Mouse (Mus musculus) layer of hippocampus, postnatal 25 days (tissue): ENCODE results near the gene Rhbdd2. TPM values are rescaled to one million over a fixed set of nuclear protein-coding genes. Genes with fewer than 3 reads are reported as not detected.
"Not testable (repeated sequence)": the region's sequence is repeated elsewhere in the genome, so short reads cannot be mapped to it uniquely, and the experiment has no call there.

Source experiments
- DNase-seq, 2 experiments: peaks; one replicate each; pipeline ENCODE4 v3.0.0; 2022; ENCODE audit warnings: mixed read lengths in 2 of 2, low spot score in 1 of 2; ENCODE audit errors: extremely low spot score in 1 of 2
- total RNA-seq, 2 experiments: library from RNA; stranded (reverse); gene quantifications; 2 replicates each; pipeline ENCODE4 v1.2.3; 2021

The Rhbdd2 gene
- 10 to 100 TPM; 80.1 to 81.0 TPM for total RNA-seq

DNA sequence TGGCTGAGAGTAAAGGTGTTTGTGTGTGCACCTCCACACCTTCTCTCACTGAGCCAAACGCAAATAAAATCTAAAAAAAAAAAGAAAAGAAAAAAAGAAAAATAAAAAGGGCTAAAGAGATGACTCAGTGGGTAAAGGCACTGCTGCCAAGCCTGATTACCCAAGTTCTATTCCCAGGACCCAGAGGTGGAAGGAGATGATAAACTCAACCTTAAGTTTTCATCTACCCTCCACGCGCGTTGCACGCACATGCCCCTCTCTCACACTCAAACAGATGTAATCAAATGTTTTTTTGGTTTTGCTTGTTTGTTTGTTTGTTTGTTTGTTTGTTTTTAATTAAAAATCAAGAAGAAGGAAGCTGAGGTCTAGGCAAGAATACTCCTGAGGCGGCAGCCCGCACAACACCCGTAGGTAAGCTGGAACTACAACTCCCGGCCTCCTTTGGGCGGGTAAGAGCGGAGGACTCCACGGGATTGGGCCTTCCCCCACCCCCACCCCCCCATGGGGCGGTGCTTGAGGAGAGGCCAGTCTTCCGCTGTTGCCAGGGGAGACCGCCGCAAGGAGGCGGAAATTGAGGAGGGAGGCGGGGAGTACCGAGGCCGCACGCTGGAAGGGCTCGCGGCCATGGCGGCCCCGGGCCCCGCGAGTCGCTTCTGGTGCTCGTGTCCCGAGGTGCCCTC is at the start of gene Rhbdd2:
Rhbdd2 (plus strand) TSS at position 502 of the 680 bp plus-strand sequence.
- DNase-seq, result peak; percentile 85 to 87

DNA sequence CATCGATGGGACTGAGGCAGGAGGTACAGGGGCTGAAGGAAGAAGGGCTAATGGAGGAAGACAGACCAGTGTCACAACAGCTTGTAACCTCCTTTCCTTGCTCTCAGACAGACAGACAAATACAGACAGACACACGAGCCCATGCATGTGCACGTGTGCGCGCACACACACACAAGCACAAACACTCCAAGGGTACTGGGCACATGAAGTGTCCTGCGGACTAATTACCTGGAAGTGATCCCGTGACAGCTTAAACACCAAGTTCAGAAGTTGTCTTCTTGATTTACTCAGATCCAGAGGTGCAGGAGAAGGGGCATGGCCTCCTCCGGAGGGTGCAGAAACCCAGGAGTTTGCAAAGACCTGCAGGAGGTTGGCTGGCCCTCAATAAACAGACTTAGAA is 46.7 kb upstream of the Rhbdd2 start:
- DNase-seq, result no peak

DNA sequence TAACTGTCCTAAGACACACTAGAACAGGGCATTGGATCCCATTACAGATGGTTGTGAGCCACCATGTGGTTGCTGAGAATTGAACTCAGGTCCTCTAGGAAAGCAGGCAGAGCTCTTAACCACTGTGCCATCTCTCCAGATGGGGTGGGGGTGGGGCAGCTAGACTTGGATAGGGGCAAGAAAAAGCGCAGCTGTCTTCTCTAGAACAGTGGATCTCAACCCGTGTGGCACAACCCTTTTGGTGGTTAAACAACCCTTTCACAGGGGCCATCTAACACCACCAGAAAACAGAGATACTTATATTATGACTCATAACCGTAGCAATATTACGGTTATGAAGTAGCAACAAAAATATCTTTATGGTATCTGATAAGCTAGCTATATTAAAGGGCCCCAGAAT is 44.7 kb upstream of the Rhbdd2 start:
- no peak for DNase-seq

DNA sequence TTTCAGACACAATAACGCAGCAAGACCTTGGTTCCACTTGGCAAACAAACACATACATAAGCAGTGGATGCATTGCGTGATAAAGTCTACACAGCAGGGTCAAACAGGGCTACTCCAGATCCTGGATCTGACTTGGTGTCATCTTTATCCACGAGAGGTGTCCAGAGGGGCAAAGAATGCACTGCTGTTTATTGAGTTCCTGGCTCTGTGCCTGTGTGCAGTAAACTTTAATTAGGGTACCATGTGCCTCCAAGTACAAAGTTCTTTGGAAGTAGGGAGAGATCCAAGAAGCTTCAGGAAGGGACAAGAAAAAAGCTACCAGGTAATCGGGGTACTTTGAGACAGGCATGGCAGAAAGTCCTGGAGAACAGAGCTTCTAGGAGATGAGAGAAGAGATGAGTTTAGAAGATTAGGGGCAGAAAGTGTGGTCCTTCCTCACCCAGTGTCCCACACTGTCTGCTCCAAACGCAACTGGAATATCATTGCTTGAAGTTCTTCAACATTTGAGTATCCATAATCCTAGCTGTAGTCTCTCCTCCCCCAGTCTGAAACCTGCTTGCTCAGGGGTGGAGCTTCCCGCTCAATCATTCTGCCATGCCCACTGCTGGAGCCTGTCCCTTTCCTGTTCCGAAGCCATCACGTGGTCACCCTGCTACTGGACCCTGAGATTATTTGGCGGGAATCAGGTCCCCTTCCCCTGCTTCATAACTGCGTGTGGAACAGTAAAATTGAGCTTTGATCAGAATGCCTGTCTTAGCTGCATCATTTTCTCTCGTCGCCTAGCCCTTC is 42.2 kb upstream of the Rhbdd2 start:
- DNase-seq, result no peak

DNA sequence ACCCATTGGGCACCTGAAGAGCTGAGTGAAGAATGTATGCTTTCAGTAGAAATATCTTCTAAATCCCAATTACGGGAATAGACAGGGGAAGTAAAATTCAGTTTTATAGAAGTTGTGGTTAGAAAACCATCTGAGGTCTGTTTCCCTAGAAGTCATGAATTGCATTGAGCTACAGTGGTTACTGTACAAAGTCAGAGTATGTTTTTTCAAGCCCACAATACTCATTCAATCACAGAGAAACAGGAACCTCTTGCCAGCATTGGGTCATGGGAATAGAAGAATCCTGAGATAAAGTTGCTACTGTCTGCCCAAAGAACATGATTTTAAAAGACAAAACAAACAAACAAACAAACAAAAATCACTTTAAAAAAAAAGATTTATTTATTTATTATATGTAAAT is 27.8 kb upstream of the Rhbdd2 start:
- DNase-seq, result not testable (repeated sequence)

DNA sequence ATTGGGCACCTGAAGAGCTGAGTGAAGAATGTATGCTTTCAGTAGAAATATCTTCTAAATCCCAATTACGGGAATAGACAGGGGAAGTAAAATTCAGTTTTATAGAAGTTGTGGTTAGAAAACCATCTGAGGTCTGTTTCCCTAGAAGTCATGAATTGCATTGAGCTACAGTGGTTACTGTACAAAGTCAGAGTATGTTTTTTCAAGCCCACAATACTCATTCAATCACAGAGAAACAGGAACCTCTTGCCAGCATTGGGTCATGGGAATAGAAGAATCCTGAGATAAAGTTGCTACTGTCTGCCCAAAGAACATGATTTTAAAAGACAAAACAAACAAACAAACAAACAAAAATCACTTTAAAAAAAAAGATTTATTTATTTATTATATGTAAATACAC is 25.7 kb upstream of the Rhbdd2 start:
- DNase-seq, result not testable (repeated sequence)

DNA sequence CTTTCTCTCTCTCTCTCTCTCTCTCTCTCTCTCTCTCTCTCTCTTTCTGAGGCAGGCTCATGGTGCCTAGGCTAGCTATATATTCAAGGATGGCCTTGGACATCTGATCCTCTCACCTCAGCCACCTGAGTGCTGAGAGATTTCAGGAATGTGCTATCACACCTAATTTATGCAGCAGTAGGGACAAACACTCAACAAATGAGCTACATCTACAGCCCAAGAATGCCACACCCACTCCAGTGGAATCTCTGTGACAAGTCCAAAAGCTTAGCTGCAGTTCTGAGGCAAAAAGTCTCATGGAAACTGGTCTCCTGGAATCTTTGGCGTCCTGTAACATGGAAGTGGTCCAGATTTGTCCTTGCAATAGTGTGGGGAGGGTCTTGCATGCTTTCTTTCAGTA is 24.8 kb upstream of the Rhbdd2 start:
- no peak for DNase-seq

DNA sequence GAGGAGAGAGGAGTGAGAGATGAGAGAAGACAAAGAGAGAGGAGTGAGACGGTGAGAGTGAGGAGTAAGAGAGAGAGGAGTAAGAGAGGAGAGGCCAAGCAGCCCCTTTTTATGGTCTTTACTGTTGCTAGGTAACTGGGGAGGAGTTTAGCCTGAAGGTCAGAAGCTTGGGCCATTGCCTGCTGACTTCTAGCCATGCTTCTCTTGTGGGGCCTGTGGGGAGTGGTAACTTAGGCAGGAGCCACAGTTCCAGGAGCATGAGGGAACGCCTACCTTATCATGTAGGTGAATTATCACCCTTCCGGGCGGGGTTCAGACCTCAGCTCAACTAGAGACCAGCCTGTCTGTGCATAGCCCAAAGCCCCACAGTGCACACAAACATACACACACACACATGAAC is 22.6 kb upstream of the Rhbdd2 start:
- no peak for DNase-seq

DNA sequence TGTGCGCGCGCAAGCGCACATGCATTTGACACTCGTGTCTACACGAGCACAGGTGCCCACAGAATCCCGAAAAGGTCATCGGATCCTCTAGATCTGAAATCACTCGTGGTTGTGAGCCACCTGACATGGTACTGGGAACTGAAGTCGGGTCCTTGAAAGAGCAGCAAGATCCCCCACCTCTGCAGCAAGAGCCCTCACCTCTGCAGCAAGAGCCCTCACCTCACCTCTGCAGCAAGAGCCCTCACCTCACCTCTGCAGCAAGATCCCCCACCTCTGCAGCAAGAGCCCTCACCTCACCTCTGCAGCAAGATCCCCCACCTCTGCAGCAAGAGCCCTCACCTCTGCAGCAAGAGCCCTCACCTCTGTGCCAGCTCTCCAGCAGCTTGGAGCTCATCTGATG is 12.7 kb upstream of the Rhbdd2 start:
- DNase-seq, result not testable (repeated sequence)

DNA sequence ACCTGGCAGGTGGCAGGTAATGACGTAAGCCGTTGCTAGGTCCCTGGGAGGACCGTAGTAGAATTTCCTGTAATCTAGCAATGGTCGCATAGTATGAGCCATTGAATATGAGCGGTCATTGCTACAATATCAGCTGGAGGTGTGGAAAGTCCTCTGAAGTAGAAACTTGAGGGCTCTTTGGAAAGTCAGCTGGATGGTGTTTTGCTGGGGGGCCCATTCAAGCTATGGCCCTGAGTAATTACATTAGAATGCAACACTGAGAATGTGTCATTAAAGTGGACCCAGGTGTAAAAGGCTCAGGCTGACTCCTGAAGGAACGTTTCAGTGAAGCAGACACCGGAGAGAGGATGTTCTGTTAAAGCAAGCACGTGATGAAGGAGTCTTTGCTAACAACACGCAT is 11.9 kb upstream of the Rhbdd2 start:
- no peak for DNase-seq

DNA sequence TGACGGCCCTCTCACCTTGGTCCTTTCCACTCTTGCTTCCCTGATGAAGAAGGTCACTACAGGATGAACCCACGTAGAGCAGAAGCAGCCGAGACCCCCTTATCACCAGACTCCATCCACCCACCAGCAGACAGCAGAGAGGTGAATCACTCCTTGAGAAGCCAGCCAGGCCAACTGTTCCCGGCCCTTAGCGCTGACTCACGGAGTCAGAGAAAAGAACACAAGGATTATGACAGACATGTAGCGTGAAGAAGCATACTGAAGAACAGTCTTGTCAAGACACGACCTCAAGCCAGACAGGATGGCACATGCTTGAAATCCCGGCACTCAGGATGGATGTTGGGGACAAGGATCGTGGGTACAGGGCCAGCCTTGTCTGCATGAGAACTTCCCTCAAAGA is 10.7 kb upstream of the Rhbdd2 start:
- DNase-seq, result no peak

DNA sequence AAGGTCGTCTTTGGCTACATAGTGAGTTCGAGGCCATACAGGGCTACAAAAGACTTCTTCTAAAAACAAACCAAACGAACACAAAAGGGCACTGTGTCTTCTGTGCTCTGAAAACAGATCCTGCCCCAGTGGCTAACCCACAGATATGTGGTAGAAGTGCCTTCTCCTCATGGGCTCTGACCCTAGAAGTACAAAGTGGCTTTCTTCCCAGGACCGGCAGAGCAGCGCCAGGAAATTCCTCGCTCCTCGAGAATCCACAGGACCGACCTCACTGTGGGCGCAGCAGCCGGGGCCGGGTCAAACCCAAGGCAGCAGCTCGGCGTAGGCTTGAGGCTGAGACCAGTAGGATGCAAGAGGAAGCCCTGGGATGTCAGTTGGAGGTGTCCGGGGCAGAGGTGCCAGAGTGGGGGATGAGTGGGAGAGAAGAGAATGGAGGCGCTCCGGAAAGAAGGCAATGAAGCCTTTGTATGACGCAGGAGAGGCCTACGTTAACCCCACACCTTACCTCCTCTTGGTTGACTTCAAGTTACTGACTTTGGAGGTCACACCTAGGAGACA is 9.3 kb upstream of the Rhbdd2 start:
- DNase-seq, result no peak

DNA sequence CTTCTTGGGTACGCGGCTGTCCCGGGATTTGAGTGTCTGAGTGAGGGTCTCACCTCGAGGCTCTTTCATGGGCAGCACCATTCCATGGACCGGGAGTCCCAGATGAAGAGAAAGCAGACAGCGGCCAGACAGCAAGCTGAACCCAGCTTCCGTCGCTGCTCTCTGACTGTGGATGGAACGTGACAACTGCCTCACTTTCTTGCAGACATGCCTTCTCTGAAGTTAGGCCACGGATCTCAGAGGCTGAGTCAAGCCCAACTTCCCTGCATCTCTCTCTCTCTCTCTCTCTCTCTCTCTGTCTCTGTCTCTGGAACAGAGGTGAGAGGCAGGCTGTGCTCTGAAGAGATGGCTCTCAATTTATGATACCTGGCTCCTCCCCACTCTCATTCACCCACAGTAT is 3.5 kb upstream of the Rhbdd2 start:
- DNase-seq, result no peak

DNA sequence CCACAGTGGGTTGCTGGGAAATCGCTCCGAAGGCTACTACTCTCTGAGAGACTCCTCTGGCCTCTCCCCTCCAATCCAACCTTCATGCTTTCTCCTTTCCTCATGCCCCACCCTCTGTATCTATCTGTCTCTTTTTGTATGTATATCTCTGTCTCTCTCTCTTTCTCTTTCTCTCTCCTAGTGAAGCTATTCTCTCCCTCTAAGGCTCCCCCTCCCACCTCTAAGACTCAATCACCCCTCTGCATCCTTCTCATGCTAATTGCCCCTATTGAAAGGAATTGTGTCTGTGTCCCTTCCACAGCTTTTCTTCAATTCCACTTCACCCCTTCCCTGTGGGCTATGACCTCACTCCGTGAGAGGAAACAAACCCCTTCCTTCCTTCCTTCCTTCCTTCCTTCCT is 3.0 kb upstream of the Rhbdd2 start:
- no peak for DNase-seq

DNA sequence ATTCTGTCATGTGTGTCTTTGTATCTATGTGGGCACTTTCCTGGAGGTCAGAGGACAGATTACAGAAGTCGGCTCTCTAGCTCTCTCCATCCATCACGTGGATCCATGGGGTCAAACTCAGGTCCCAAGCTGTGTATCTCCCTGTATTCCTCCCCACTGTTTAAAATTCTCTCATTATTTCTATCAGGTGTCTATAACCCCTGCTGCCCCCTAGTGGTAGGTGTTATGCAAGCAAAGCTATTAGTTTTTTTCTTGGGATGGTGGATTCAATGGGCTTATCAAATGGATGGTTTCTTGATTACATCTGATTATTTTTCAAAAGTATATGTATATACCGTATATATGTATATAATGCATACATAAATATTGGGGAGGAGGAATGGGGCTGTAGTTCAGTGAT is 1.8 kb upstream of the Rhbdd2 start:
- peak in 1 of 2 experiments; percentile 76 for DNase-seq

DNA sequence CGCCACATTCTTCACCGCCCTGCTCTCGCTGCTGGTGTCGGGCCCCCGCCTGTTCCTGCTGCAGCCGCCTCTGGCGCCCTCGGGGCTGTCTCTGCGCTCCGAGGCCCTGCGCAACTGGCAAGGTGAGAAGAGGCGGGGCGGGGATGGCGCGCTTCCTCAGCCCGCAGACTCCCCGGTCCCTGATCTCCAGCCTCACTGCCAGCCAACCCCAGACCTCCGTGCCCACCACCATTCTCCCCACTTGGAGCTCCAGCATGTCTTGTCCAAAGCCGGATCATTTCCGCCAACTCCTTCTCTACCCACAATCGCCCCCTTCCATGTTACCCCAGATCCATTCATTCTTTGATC is 353 bp downstream of the Rhbdd2 start:
- peak in 1 of 2 experiments; percentile 11 for DNase-seq

DNA sequence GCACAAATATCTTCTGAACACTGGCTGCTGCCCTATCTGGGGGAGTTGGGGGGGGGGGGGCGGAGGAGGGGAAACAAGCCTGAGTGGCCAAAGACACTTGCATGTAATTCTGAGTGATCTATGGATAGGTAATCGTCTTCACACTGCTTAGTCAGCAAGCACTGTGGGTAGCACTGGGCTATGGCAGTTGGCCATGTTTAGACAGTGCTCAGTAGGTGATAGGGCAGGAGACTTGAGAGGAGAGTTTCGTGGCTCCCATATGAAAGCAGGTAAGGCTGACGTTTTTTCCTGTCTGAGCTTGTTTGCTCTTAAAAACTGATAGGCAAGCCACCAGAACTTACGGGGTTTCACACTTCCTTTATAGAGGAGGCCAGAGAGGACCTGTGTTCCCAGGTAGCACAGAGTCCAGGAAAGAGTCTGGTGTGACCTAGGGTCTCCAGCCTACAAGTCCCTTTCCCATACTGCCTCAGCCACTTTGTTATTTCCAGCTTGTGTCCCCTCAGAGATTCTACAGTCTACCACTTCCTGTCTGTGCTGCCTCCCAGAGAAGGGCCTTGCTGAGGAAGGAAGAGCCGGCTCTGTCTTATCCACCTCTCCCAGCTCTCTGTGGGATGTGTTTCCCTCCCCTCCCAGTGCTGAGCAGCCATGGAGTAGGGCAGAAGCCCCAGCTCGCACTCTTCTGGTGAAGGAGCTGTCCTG is 7.5 kb downstream of the Rhbdd2 start:
- DNase-seq, result no peak

DNA sequence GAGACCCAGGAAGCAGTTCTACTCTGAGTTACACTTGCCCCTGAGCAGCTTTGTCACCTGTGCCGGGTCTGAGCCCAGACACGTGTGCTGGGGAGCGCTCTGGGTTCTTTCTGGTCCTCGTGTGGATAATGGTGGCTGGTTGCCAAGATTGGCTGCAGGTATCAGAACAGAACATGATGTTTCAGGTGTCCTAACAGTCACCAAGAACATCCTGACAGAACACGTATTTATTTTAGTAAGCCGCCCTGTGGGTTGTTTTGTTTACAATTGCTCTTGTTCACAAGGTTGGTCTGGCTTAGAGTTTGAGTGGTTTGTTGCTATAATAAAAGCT is 8.0 kb downstream of the Rhbdd2 start:
- DNase-seq, result no peak

DNA sequence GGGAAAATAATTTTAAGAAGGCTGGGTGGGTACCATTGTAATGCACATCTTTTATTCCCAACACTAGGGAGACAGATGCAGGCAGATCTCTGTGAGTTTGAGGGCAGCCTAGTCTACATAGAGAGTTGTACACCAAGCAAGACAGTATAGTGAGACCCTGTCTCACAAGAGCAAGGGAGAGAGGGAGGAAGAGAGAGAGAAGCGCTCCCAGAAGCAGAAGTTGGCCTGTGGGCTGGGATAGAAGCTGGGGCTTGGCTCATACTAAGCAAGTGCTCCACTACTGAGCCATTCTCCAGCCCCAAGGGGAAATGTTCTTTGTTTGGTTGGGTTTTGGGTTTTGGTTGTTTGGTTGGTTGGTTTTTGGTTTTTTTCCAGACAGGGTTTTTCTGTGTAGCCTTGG is 8.6 kb downstream of the Rhbdd2 start:
- no peak for DNase-seq

DNA sequence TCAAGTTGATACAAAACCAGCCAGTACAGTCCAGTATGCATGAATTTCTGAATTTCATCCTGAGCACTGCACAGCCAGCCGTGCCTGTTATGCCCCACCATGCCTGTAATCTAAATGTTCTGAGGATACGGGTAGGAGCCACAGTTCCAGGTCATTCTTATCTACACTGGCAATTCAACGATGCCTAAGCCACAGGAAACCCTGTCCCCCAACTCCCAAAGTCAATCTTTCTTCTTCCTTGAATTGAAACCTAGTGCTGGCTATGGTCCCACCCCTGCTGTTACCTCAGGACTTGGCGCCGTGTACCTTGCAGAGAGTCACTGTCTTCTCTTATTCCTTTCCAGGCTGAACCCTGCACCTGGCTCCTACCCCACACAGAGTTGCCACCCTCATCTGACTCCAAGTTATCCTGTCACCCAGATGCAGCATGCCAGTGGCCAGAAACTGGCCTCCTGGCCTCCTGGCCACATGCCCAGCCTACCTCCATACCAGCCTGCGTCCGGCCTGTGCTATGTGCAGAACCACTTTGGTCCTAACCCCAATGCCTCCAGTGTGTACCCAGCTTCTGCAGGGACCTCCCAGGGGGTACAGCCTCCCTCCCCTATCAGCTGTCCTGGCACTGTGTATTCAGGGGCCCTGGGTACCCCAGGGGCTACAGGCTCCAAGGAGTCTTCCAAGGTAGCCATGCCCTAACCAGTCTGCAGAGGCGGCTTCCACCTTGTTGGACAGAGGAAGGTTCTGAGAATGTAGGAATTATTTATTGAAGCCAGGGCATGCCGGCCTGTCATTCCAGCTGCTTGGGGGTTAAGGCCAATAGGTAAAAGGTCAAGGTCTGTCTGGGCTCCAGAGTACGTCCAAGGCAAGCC is 10.5 kb downstream of the Rhbdd2 start:
- DNase-seq, result no peak

DNA sequence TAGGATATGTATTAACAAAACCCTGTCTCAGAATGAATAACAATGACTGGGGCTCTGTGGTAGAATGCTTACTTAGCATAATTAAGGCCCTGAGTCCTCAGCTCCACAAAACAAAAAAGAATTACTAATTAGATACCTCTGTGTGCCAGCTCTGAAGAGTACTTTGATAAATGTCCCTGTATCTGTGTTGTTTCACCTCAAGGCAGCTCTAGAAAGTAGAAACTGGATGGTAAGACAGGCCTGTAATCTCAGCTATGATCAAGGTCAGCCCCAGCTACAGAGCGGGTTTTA is 11.1 kb downstream of the Rhbdd2 start:
- no peak for DNase-seq
